Mouse (Mus musculus) testis, adult 2 months (tissue): Measurements from ENCODE around the gene Cd40.

Experiments used
- CTCF ChIP-seq: fragments of 200-500 bp; IDR thresholded peaks from 2 replicates; pipeline ENCODE4 v1.5.1; 2012; ENCODE audit warnings: low read depth, mild to moderate bottlenecking, inconsistent platforms, low read length, moderate library complexity; ENCODE audit not compliant: control insufficient read depth, insufficient read depth, insufficient replicate concordance
- POLR2A ChIP-seq: fragments of 200-500 bp; IDR thresholded peaks from 2 replicates; pipeline ENCODE4 v1.6.1; 2012; ENCODE audit warnings: low read depth, mild to moderate bottlenecking, inconsistent platforms, low read length, moderate library complexity; ENCODE audit not compliant: control insufficient read depth

DNA sequence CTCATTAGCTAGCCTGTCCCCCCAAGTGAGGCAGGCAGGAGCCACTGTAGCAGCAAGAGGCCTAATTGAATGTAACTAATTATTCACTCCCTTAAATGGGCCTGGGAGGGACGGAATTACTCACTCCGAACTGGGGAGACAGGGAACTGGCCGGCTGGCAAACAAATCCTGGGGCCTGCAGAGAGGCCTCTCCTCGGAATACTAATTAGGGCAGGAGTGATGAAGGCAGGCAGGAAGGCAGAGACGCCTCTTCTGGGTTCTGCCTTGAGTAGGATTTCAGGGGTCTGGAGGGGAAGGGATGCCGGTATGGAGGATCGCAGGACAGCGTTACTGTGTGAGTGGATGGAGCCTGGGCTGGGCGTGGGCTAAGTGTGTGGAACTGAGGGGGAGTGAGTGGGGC lies 21.6 kb downstream of the Cd40 start:
- TF ChIP-seq CTCF (no peak), POLR2A (no peak)
